Mouse (Mus musculus): ENCODE measurements around the gene Nol3.

- no peak for TF ChIP-seq POLR2A (IDR thresholded peaks at IDR 0.05; ENCODE audit: insufficient read depth, low read depth, low read length)
- no peak for TF ChIP-seq CTCF (IDR thresholded peaks at IDR 0.05; ENCODE audit: insufficient read depth, low read depth, low read length)
These were observed 32.5 kb downstream of the Nol3 start for GRCm38 (mm10) chr8:105308428-105308827.
